Mouse (Mus musculus): ENCODE results near the gene Csnk2a1. TPM values are rescaled to one million over a fixed set of nuclear protein-coding genes. Genes with fewer than 3 reads are reported as not detected.
"Not testable (repeated sequence)": the region's sequence is repeated elsewhere in the genome, so short reads cannot be mapped to it uniquely, and the experiment has no call there.

The Csnk2a1 gene
- polyA plus RNA-seq, 1 experiment from 2014 or later: 109 TPM

- 89% methylated on average over 1 of the region's 1 CpGs for WGBS
Observed at GRCm38 (mm10) chr2:152247213-152247612, 20.6 kb downstream of the Csnk2a1 start.

GRCm38 (mm10) chr2:152250511-152250910 is 23.9 kb downstream of the Csnk2a1 start:
- Histone ChIP-seq H3K27me3 (no peaks in the 10 kb centered on the region), H3K36me3 (peaks cover 41% of the 10 kb centered on the region), H3K9ac (no peak overlapping the region), H3K4me1 (no peaks in the 10 kb centered on the region), H3K4me2 (replicated peaks) (no peak overlapping the region), H3K4me3 (no peak overlapping the region), H3K27ac (no peak overlapping the region), H3K9me3 (no peaks in the 10 kb centered on the region)
- ATAC-seq (ENCODE audit: low FRiP score, low read depth): no peak
- 57% methylated on average over 4 of the region's 4 CpGs for WGBS

More at GRCm38 (mm10) chr2:152247213-152247612, 20.6 kb downstream of the Csnk2a1 start:
- Histone ChIP-seq H3K27me3 (no peaks in the 10 kb centered on the region), H3K27ac (no peak overlapping the region), H3K4me1 (no peaks in the 10 kb centered on the region), H3K9me3 (no peaks in the 10 kb centered on the region), H3K4me3 (no peak overlapping the region), H3K36me3 (peaks cover 25% of the 10 kb centered on the region), H3K4me2 (replicated peaks) (no peak overlapping the region), H3K9ac (no peak overlapping the region)
- no peak for ATAC-seq (ENCODE audit: low FRiP score, low read depth)

- Histone ChIP-seq H3K4me1 (no peaks in the 10 kb centered on the region), H3K9me3 (no peaks in the 10 kb centered on the region), H3K27me3 (no peaks in the 10 kb centered on the region), H3K4me3 (no peak overlapping the region), H3K27ac (no peak overlapping the region), H3K4me2 (replicated peaks) (no peak overlapping the region), H3K36me3 (peaks cover 78% of the 10 kb centered on the region), H3K9ac (no peak overlapping the region)
- ATAC-seq (ENCODE audit: low FRiP score, low read depth): no peak
- 97% methylated on average over 1 of the region's 1 CpGs for WGBS
Observed at GRCm38 (mm10) chr2:152259739-152260138, 33.1 kb downstream of the Csnk2a1 start.

GRCm38 (mm10) chr2:152273639-152274038 is 47.0 kb downstream of the Csnk2a1 start:
- H3K36me3 ChIP-seq: peaks cover 82% of the 10 kb centered on the region
- 78% methylated on average over 2 of the region's 2 CpGs for WGBS
- no peak for ATAC-seq (ENCODE audit: low FRiP score, low read depth)

GRCm38 (mm10) chr2:152281407-152281806 is 54.8 kb downstream of the Csnk2a1 start:
- peaks cover 70% of the 10 kb centered on the region for H3K36me3 ChIP-seq
- peaks cover 4% of the 10 kb centered on the region; the same call in 1 of the 2 replicates for H3K4me1 ChIP-seq
- no peak for ATAC-seq (ENCODE audit: low FRiP score, low read depth)
- no peaks in the 10 kb centered on the region for H3K27me3 ChIP-seq
- no peaks in the 10 kb centered on the region for H3K9me3 ChIP-seq
- WGBS: 55% methylated on average over 3 of the region's 3 CpGs
- no peak overlapping the region for H3K4me3 ChIP-seq
- H3K4me2 ChIP-seq (replicated peaks): no peak overlapping the region
- no peak overlapping the region for H3K27ac ChIP-seq
- H3K9ac ChIP-seq: no peak overlapping the region

More at GRCm38 (mm10) chr2:152273639-152274038, 47.0 kb downstream of the Csnk2a1 start:
- no peak overlapping the region for H3K9ac ChIP-seq
- H3K9me3 ChIP-seq: no peaks in the 10 kb centered on the region
- no peaks in the 10 kb centered on the region for H3K4me1 ChIP-seq
- no peaks in the 10 kb centered on the region for H3K27me3 ChIP-seq
- no peak overlapping the region for H3K27ac ChIP-seq
- no peak overlapping the region for H3K4me3 ChIP-seq
- no peak overlapping the region for H3K4me2 ChIP-seq (replicated peaks)

- no peaks in the 10 kb centered on the region for H3K4me1 ChIP-seq
- 81% methylated on average over 5 of the region's 5 CpGs for WGBS
- no peak overlapping the region for H3K4me3 ChIP-seq
- no peak overlapping the region for H3K27ac ChIP-seq
- H3K9me3 ChIP-seq: no peaks in the 10 kb centered on the region
- H3K9ac ChIP-seq: no peak overlapping the region
- ATAC-seq (ENCODE audit: low FRiP score, low read depth): no peak
- H3K36me3 ChIP-seq: peaks cover 46% of the 10 kb centered on the region
- no peaks in the 10 kb centered on the region for H3K27me3 ChIP-seq
- no peak overlapping the region for H3K4me2 ChIP-seq (replicated peaks)
Observed at GRCm38 (mm10) chr2:152287560-152287959, 60.9 kb downstream of the Csnk2a1 start.

- 81% methylated on average over 8 of the region's 8 CpGs for WGBS
- Histone ChIP-seq H3K9ac (no peak overlapping the region), H3K9me3 (no peaks in the 10 kb centered on the region)
Observed at GRCm38 (mm10) chr2:152288046-152288445, 61.4 kb downstream of the Csnk2a1 start.

GRCm38 (mm10) chr2:152289623-152290022 is 63.0 kb downstream of the Csnk2a1 start:
- H3K4me2 ChIP-seq (replicated peaks); H3K27me3 ChIP-seq; H3K4me1 ChIP-seq; ATAC-seq (ENCODE audit: low FRiP score, low read depth); H3K9me3 ChIP-seq; H3K9ac ChIP-seq; H3K4me3 ChIP-seq; H3K27ac ChIP-seq: not testable (repeated sequence)
- peaks cover 26% of the 10 kb centered on the region for H3K36me3 ChIP-seq
- 74% methylated on average over 2 of the region's 2 CpGs for WGBS

More at GRCm38 (mm10) chr2:152288046-152288445, 61.4 kb downstream of the Csnk2a1 start:
- no peak for ATAC-seq (ENCODE audit: low FRiP score, low read depth)
- 0 out of 2 replicates have a peak, but pooled peaks cover under 1% of the 10 kb centered on the region for H3K4me1 ChIP-seq
- H3K4me2 ChIP-seq (replicated peaks): no peak overlapping the region
- no peak overlapping the region for H3K4me3 ChIP-seq
- peaks cover 42% of the 10 kb centered on the region for H3K36me3 ChIP-seq
- no peaks in the 10 kb centered on the region for H3K27me3 ChIP-seq
- H3K27ac ChIP-seq: no peak overlapping the region

GRCm38 (mm10) chr2:152292475-152292874 is 65.8 kb downstream of the Csnk2a1 start:
- no peak overlapping the region for H3K27ac ChIP-seq
- H3K9me3 ChIP-seq: no peaks in the 10 kb centered on the region
- H3K4me1 ChIP-seq: peaks cover 20% of the 10 kb centered on the region
- ATAC-seq (ENCODE audit: low FRiP score, low read depth): no peak
- H3K4me2 ChIP-seq (replicated peaks): no peak overlapping the region
- no peaks in the 10 kb centered on the region for H3K27me3 ChIP-seq
- H3K4me3 ChIP-seq: no peak overlapping the region
- WGBS: 69% methylated on average over 2 of the region's 2 CpGs
- H3K36me3 ChIP-seq: 0 out of 2 replicates have a peak, but pooled peaks cover 7% of the 10 kb centered on the region
- H3K9ac ChIP-seq: no peak overlapping the region

- Histone ChIP-seq H3K4me1 (peaks cover 20% of the 10 kb centered on the region), H3K4me2 (replicated peaks) (peak overlapping the region; percentile 86), H3K9me3 (no peaks in the 10 kb centered on the region), H3K4me3 (peak overlapping the region; percentile 87), H3K27me3 (no peaks in the 10 kb centered on the region), H3K9ac (peak overlapping the region; percentile 94), H3K27ac (no peak overlapping the region), H3K36me3 (0 out of 2 replicates have a peak, but pooled peaks cover 7% of the 10 kb centered on the region)
- peak; percentile 60 for ATAC-seq (ENCODE audit: low FRiP score, low read depth)
- 2% methylated on average over 15 of the region's 15 CpGs for WGBS
Observed at GRCm38 (mm10) chr2:152293179-152293726, 66.6 kb downstream of the Csnk2a1 start.

GRCm38 (mm10) chr2:152293727-152294475 is 67.3 kb downstream of the Csnk2a1 start, which contains the start of gene Tbc1d20:
Tbc1d20 (plus strand) TSS chr2:152293828.
- Histone ChIP-seq H3K9me3 (no peaks in the 10 kb centered on the region), H3K4me3 (peak within 1 kb of the TSS; percentile 87), H3K4me1 (peaks cover 20% of the 10 kb centered on the region), H3K27me3 (no peaks in the 10 kb centered on the region), H3K9ac (peak within 1 kb of the TSS; percentile 94), H3K27ac (peak within 1 kb of the TSS; percentile 85), H3K36me3 (0 out of 2 replicates have a peak, but pooled peaks cover 4% of the 10 kb centered on the region), H3K4me2 (replicated peaks) (peak within 1 kb of the TSS; percentile 86)
- ATAC-seq (ENCODE audit: low FRiP score, low read depth): peak; percentile 97
- under 1% methylated on average over 70 of the region's 70 CpGs for WGBS

GRCm38 (mm10) chr2:152294541-152294940 is 67.9 kb downstream of the Csnk2a1 start:
- Histone ChIP-seq H3K27me3 (no peaks in the 10 kb centered on the region), H3K4me1 (peaks cover 20% of the 10 kb centered on the region), H3K27ac (no peak overlapping the region), H3K9me3 (no peaks in the 10 kb centered on the region), H3K9ac (peak overlapping the region; percentile 94), H3K4me2 (replicated peaks) (peak overlapping the region; percentile 86), H3K36me3 (0 out of 2 replicates have a peak, but pooled peaks cover 4% of the 10 kb centered on the region), H3K4me3 (peak overlapping the region; percentile 87)
- WGBS: 35% methylated on average over 5 of the region's 5 CpGs
- ATAC-seq (ENCODE audit: low FRiP score, low read depth): no peak
